Mouse (Mus musculus) bone marrow, adult 2 months (tissue): ENCODE data around the gene Negr1. TPM values are rescaled to one million over a fixed set of nuclear protein-coding genes. Genes with fewer than 3 reads are reported as not detected.

Source experiments
- H3K27ac ChIP-seq: fragments of 200-500 bp; 2 replicates; pipeline ENCODE4 v1.5.1; 2012; ENCODE audit warnings: low read depth, mild to moderate bottlenecking, control low read depth, inconsistent platforms, low read length; ENCODE audit not compliant: control insufficient read depth, poor library complexity, insufficient read depth
- H3K4me1 ChIP-seq: fragments of 200-500 bp; 2 replicates; pipeline ENCODE4 v1.6.1; 2011; ENCODE audit warnings: low read length; ENCODE audit not compliant: control insufficient read depth, insufficient read depth
- H3K4me3 ChIP-seq: fragments of 200-500 bp; replicated peaks from 2 replicates; pipeline ENCODE3; 2011; ENCODE audit warnings: mild to moderate bottlenecking, low read depth, low read length, control low read depth; ENCODE audit not compliant: control insufficient read depth
- CTCF ChIP-seq: fragments of 200-500 bp; IDR thresholded peaks from 2 replicates; pipeline ENCODE4 v1.5.1; 2011; ENCODE audit warnings: low read length, control low read depth; ENCODE audit not compliant: control insufficient read depth, insufficient read depth
- POLR2A ChIP-seq: fragments of 200-500 bp; IDR thresholded peaks from 2 replicates; pipeline ENCODE4 v1.6.1; 2011; ENCODE audit warnings: low read depth, mild to moderate bottlenecking, control low read depth, low read length, borderline replicate concordance; ENCODE audit not compliant: control insufficient read depth
- WGBS: fragments of 180-500 bp; shearing (Covaris S2); methylation state at CpG from one replicate; pipeline ENCODE4 v1.1.7; 2018; 5-methylcytosine and 5-hydroxymethylcytosine counted together
- polyA plus RNA-seq: library from polyadenylated mRNA; stranded (reverse); fragments of >200 nt; gene quantifications from 2 replicates; pipeline ENCODE4 v1.2.4, GENCODE M21; 2011; ENCODE audit warnings: low replicate concordance; ENCODE audit not compliant: missing spikeins, insufficient read depth, insufficient read length

Gene Negr1
- polyA plus RNA-seq, 1 experiment = 1.8 TPM

- Histone ChIP-seq H3K4me1 (no peaks in the 10 kb centered on the region), H3K4me3 (no peak overlapping the region), H3K27ac (no peak overlapping the region)
- TF ChIP-seq POLR2A (no peak), CTCF (no peak)
- WGBS = 67% methylated on average over 5 of the region's 5 CpGs
These were observed 148.6 kb downstream of the Negr1 start for GRCm38 (mm10) chr3:156710240-156710639.

- 74% methylated on average over 4 of the region's 4 CpGs for WGBS
- H3K4me3 ChIP-seq = no peak overlapping the region
These were observed 149.1 kb downstream of the Negr1 start for GRCm38 (mm10) chr3:156710693-156711092.

GRCm38 (mm10) chr3:156736335-156736734 is 174.7 kb downstream of the Negr1 start:
- Histone ChIP-seq H3K27ac (no peak overlapping the region), H3K4me3 (no peak overlapping the region), H3K4me1 (no peaks in the 10 kb centered on the region)
- TF ChIP-seq POLR2A = no peak
- TF ChIP-seq CTCF = no peak

More at GRCm38 (mm10) chr3:156710693-156711092, 149.1 kb downstream of the Negr1 start:
- Histone ChIP-seq H3K27ac (no peak overlapping the region), H3K4me1 (no peaks in the 10 kb centered on the region)
- TF ChIP-seq POLR2A (no peak), CTCF (no peak)

GRCm38 (mm10) chr3:156739529-156739928 is 177.9 kb downstream of the Negr1 start:
- WGBS = 58% methylated on average over 3 of the region's 3 CpGs
- no peaks in the 10 kb centered on the region for H3K4me1 ChIP-seq
- no peak overlapping the region for H3K4me3 ChIP-seq
- no peak overlapping the region for H3K27ac ChIP-seq
- no peak for TF ChIP-seq CTCF
- TF ChIP-seq POLR2A = no peak

GRCm38 (mm10) chr3:156743266-156743665 is 181.7 kb downstream of the Negr1 start:
- 76% methylated on average over 1 of the region's 1 CpGs for WGBS
- no peak for TF ChIP-seq CTCF
- Histone ChIP-seq H3K27ac (no peak overlapping the region), H3K4me3 (no peak overlapping the region), H3K4me1 (no peaks in the 10 kb centered on the region)

- H3K27ac ChIP-seq = no peak overlapping the region
- WGBS = 83% methylated on average over 5 of the region's 5 CpGs
- no peaks in the 10 kb centered on the region for H3K4me1 ChIP-seq
- TF ChIP-seq POLR2A (no peak), CTCF (no peak)
- no peak overlapping the region for H3K4me3 ChIP-seq
These were observed 183.7 kb downstream of the Negr1 start for GRCm38 (mm10) chr3:156745218-156745770.

GRCm38 (mm10) chr3:156747456-156747855 is 185.9 kb downstream of the Negr1 start:
- Histone ChIP-seq H3K4me1 (no peaks in the 10 kb centered on the region), H3K27ac (no peak overlapping the region), H3K4me3 (no peak overlapping the region)
- 71% methylated on average over 3 of the region's 3 CpGs for WGBS
- TF ChIP-seq POLR2A (no peak), CTCF (no peak)

- H3K4me1 ChIP-seq = no peaks in the 10 kb centered on the region
- H3K4me3 ChIP-seq = no peak overlapping the region
- no peak overlapping the region for H3K27ac ChIP-seq
- TF ChIP-seq POLR2A = no peak
- no peak for TF ChIP-seq CTCF
- 84% methylated on average over 4 of the region's 4 CpGs for WGBS
These were observed 192.3 kb downstream of the Negr1 start for GRCm38 (mm10) chr3:156753780-156754373.

GRCm38 (mm10) chr3:156754790-156755530 is 193.4 kb downstream of the Negr1 start:
- Histone ChIP-seq H3K4me1 (no peaks in the 10 kb centered on the region), H3K27ac (no peak overlapping the region), H3K4me3 (no peak overlapping the region)
- no peak for TF ChIP-seq CTCF
- TF ChIP-seq POLR2A = no peak
- WGBS = 49% methylated on average over 1 of the region's 1 CpGs
